ENCODE assay signal across 8 mouse cellular contexts in genomic region chr17:56614391-56615135, GRCm38 (mm10). TPM values are rescaled to one million over a fixed set of nuclear protein-coding genes. Genes with fewer than 3 reads are reported as not detected.
DNase-seq lines count a peak whose midpoint lies in the region; ATAC-seq and TF ChIP-seq lines count a peak whose summit lies in the region.

No protein-coding gene starts in this region.

- no peak for ATAC-seq in neural tube, embryonic 15.5 days (ENCODE audit: low FRiP score)
- ATAC-seq in activated CD4-positive, CD25-positive, alpha-beta regulatory T cell, adult 4 months = no peak
- ATAC-seq in granulocyte monocyte progenitor cell, adult 5-6 weeks (replicated peaks; ENCODE audit: poor library complexity, severe bottlenecking) = no peak

- no peak for TF ChIP-seq POLR2A in embryonic fibroblast, embryonic 13.5 days (IDR thresholded peaks at IDR 0.05; ENCODE audit: low read depth, low read length)

- no peak for TF ChIP-seq CTCF in gastrocnemius, adult 2 months (IDR thresholded peaks at IDR 0.05)
- no peak for TF ChIP-seq CTCF in embryonic fibroblast, embryonic 13.5 days (IDR thresholded peaks at IDR 0.05; ENCODE audit: borderline replicate concordance, insufficient read depth, low read length)

- H3K36me3 ChIP-seq in neural tube, embryonic 15.5 days = peaks cover 42% of the 10 kb centered on the region

- no peaks in the 10 kb centered on the region for H3K4me1 ChIP-seq in embryonic fibroblast, embryonic 13.5 days (ENCODE audit: control insufficient read depth, insufficient read depth, low read length)
- H3K4me1 ChIP-seq in neural tube, embryonic 15.5 days = peaks cover 48% of the 10 kb centered on the region

- H3K9ac ChIP-seq in neural tube, embryonic 15.5 days (replicated peaks) = peak overlapping the region; percentile 70

- H3K4me2 ChIP-seq in neural tube, embryonic 15.5 days = peak overlapping the region; percentile 68

- H3K4me3 ChIP-seq in gastrocnemius, adult 2 months = peak overlapping the region; percentile 97
- peak overlapping the region; percentile 68 for H3K4me3 ChIP-seq in embryonic fibroblast, embryonic 13.5 days (ENCODE audit: insufficient read depth, low read length)
- peak overlapping the region; percentile 66 for H3K4me3 ChIP-seq in neural tube, embryonic 15.5 days (replicated peaks)

- intact Hi-C loops in gastrocnemius, adult 2 months (cut with DNase I) = loop anchor here (5.0 kb wide), 1 partner anchor 148 kb away; the partner anchor contains the start of gene Dus3l

- H3K27me3 ChIP-seq in neural tube, embryonic 15.5 days (replicated peaks) = no peaks in the 10 kb centered on the region

- WGBS in neural tube, embryonic 15.5 days = 29% methylated on average over 14 of the region's 14 CpGs

- no peaks in the 10 kb centered on the region for H3K9me3 ChIP-seq in neural tube, embryonic 15.5 days (replicated peaks)

- no peak for DNase-seq in gastrocnemius, adult 2 months
- DNase-seq in gastrocnemius, adult 18-20 months (ENCODE audit: low spot score) = no peak
- DNase-seq in CD4-positive helper T cell, adult 2 months (ENCODE audit: low read depth, low spot score) = peak; percentile 29
- DNase-seq in kidney, postnatal 14 days = peak; percentile 37

- H3K27ac ChIP-seq in gastrocnemius, adult 2 months = peak overlapping the region; percentile 92
- H3K27ac ChIP-seq in embryonic fibroblast, embryonic 13.5 days (ENCODE audit: insufficient read depth, low read length) = no peak overlapping the region
- 0 out of 2 replicates have a peak overlapping the region, but pooled peaks have one; percentile 93 for H3K27ac ChIP-seq in neural tube, embryonic 15.5 days (replicated peaks)

RNA-seq across cellular contexts. Expression of gene Rpl36, which starts 1.3 kb away (rescaled TPM):
- 100 to 1,000 TPM; 589 to 687 TPM for total RNA-seq in gastrocnemius, adult 2 months (2021)
- total RNA-seq in gastrocnemius, adult 18-20 months (2021) = 100 to 1,000 TPM; 632 to 662 TPM
- 200 and 331 TPM in 2 replicates for polyA plus RNA-seq in embryonic fibroblast, embryonic 13.5 days (2011; ENCODE audit: insufficient read length, low read depth, missing spikeins)
- polyA plus RNA-seq in neural tube, embryonic 15.5 days (2015; fragmentation: Nextera tagmentation; extraction: Ambion mirVana) = 1,028 and 1,172 TPM in 2 replicates
- polyA plus RNA-seq in activated CD4-positive, CD25-positive, alpha-beta regulatory T cell, adult 4 months (2017; shearing (Covaris generic)) = 1,000 to 10,000 TPM; 4,432 to 4,869 TPM
- 1,578 and 3,268 TPM in 2 replicates for total RNA-seq in granulocyte monocyte progenitor cell, adult 5-6 weeks (2014; fragmentation: Nextera tagmentation)
- 2,318 and 2,523 TPM in 2 replicates for total RNA-seq in granulocyte monocyte progenitor cell, adult 5-6 weeks (2017)

RNA-seq across cellular contexts. Expression of gene 2410015M20Rik, which starts 5.0 kb away (rescaled TPM):
- 100 to 1,000 TPM; 107 to 167 TPM for total RNA-seq in gastrocnemius, adult 2 months (2021)
- 100 to 1,000 TPM; 137 to 141 TPM for total RNA-seq in gastrocnemius, adult 18-20 months (2021)
- polyA plus RNA-seq in embryonic fibroblast, embryonic 13.5 days (2011; ENCODE audit: insufficient read length, low read depth, missing spikeins) = 134 and 146 TPM in 2 replicates
- 205 and 212 TPM in 2 replicates for polyA plus RNA-seq in neural tube, embryonic 15.5 days (2015; fragmentation: Nextera tagmentation; extraction: Ambion mirVana)
- 100 to 1,000 TPM; 272 to 317 TPM for polyA plus RNA-seq in activated CD4-positive, CD25-positive, alpha-beta regulatory T cell, adult 4 months (2017; shearing (Covaris generic))
- 140 and 159 TPM in 2 replicates for total RNA-seq in granulocyte monocyte progenitor cell, adult 5-6 weeks (2014; fragmentation: Nextera tagmentation)
- total RNA-seq in granulocyte monocyte progenitor cell, adult 5-6 weeks (2017) = 147 and 185 TPM in 2 replicates

RNA-seq across cellular contexts. Expression of gene Lonp1, which starts 12.1 kb away (rescaled TPM):
- 10 to 100 TPM; 60.4 to 71.8 TPM for total RNA-seq in gastrocnemius, adult 2 months (2021)
- 10 to 100 TPM; 64.9 to 65.8 TPM for total RNA-seq in gastrocnemius, adult 18-20 months (2021)
- polyA plus RNA-seq in embryonic fibroblast, embryonic 13.5 days (2011; ENCODE audit: insufficient read length, low read depth, missing spikeins) = 84.6 and 91.7 TPM in 2 replicates
- 43.3 and 47.2 TPM in 2 replicates for polyA plus RNA-seq in neural tube, embryonic 15.5 days (2015; fragmentation: Nextera tagmentation; extraction: Ambion mirVana)
- 1 to 10 TPM; 7.0 to 8.0 TPM for polyA plus RNA-seq in activated CD4-positive, CD25-positive, alpha-beta regulatory T cell, adult 4 months (2017; shearing (Covaris generic))
- 38.2 and 45.5 TPM in 2 replicates for total RNA-seq in granulocyte monocyte progenitor cell, adult 5-6 weeks (2014; fragmentation: Nextera tagmentation)
- total RNA-seq in granulocyte monocyte progenitor cell, adult 5-6 weeks (2017) = 64.1 and 68.4 TPM in 2 replicates

RNA-seq across cellular contexts. Expression of gene Catsperd, which starts 13.4 kb away (rescaled TPM):
- total RNA-seq in gastrocnemius, adult 2 months (2021) = under 1 TPM in 1 of 2 experiments, not detected in 1; 0.11 TPM
- total RNA-seq in gastrocnemius, adult 18-20 months (2021) = under 1 TPM in 1 of 2 experiments, not detected in 1; 0.16 TPM
- polyA plus RNA-seq in embryonic fibroblast, embryonic 13.5 days (2011; ENCODE audit: insufficient read length, low read depth, missing spikeins) = 0.38 and 0.56 TPM in 2 replicates
- polyA plus RNA-seq in neural tube, embryonic 15.5 days (2015; fragmentation: Nextera tagmentation; extraction: Ambion mirVana) = 1.4 and 1.6 TPM in 2 replicates
- 1 to 10 TPM in 1 of 2 experiments, under 1 TPM in 1; 0.87 to 1.0 TPM for polyA plus RNA-seq in activated CD4-positive, CD25-positive, alpha-beta regulatory T cell, adult 4 months (2017; shearing (Covaris generic))
- total RNA-seq in granulocyte monocyte progenitor cell, adult 5-6 weeks (2014; fragmentation: Nextera tagmentation) = not detected in 2 replicates
- total RNA-seq in granulocyte monocyte progenitor cell, adult 5-6 weeks (2017) = 0.77 TPM in 1 of 2 replicates, not detected in the other

RNA-seq across cellular contexts. Expression of gene Safb, which starts 29.9 kb away (rescaled TPM):
- total RNA-seq in gastrocnemius, adult 2 months (2021) = 10 to 100 TPM; 43.0 to 46.7 TPM
- 10 to 100 TPM; 39.2 to 49.7 TPM for total RNA-seq in gastrocnemius, adult 18-20 months (2021)
- polyA plus RNA-seq in embryonic fibroblast, embryonic 13.5 days (2011; ENCODE audit: insufficient read length, low read depth, missing spikeins) = 67.2 and 76.1 TPM in 2 replicates
- 95.9 and 103 TPM in 2 replicates for polyA plus RNA-seq in neural tube, embryonic 15.5 days (2015; fragmentation: Nextera tagmentation; extraction: Ambion mirVana)
- polyA plus RNA-seq in activated CD4-positive, CD25-positive, alpha-beta regulatory T cell, adult 4 months (2017; shearing (Covaris generic)) = 10 to 100 TPM; 34.0 to 45.4 TPM
- total RNA-seq in granulocyte monocyte progenitor cell, adult 5-6 weeks (2014; fragmentation: Nextera tagmentation) = 69.1 and 99.9 TPM in 2 replicates
- 72.9 and 77.2 TPM in 2 replicates for total RNA-seq in granulocyte monocyte progenitor cell, adult 5-6 weeks (2017)

Comparison
In these comparisons a context has a peak if more than half of its experiments do, and no peak if none do; other contexts are left out.
1. DNase-seq: peak in CD4-positive helper T cell, adult 2 months (single experiment) and kidney, postnatal 14 days (single experiment); none in gastrocnemius, adult 2 months (single experiment) and gastrocnemius, adult 18-20 months (single experiment).
2. Peak in every context shown above with its lines, with median percentiles within 50 percentile points of each other: H3K4me3 ChIP-seq.